Mouse (Mus musculus) liver, embryonic 13.5 days (tissue): Measurements from ENCODE around the gene Gtse1. TPM values are rescaled to one million over a fixed set of nuclear protein-coding genes. Genes with fewer than 3 reads are reported as not detected.

ENCODE experiments used
- ATAC-seq: fragments of 200-750 bp; cut with Nextera tagmentation; 2 replicates; pipeline ENCODE4 v1.8.0; 2017; ENCODE audit warnings: low read depth, mild to moderate bottlenecking, moderate number of reproducible peaks, moderate library complexity
- DNase-seq: peaks from one replicate; pipeline ENCODE4 v3.0.0; 2022
- H3K27ac ChIP-seq: fragments of 300-500 bp; sonication (generic); 2 replicates; pipeline ENCODE4 v1.5.1; 2015; ENCODE audit warnings: moderate library complexity, mild to moderate bottlenecking, inconsistent platforms
- H3K27me3 ChIP-seq: fragments of 300-500 bp; sonication (generic); 2 replicates; pipeline ENCODE4 v1.6.1; 2015; ENCODE audit warnings: mild to moderate bottlenecking, inconsistent platforms
- H3K36me3 ChIP-seq: fragments of 300-500 bp; sonication (generic); 2 replicates; pipeline ENCODE4 v1.6.1; 2015; ENCODE audit warnings: mild to moderate bottlenecking, inconsistent platforms
- H3K4me1 ChIP-seq: fragments of 300-500 bp; sonication (generic); replicated peaks from 2 replicates; pipeline ENCODE4 v1.6.1; 2015; ENCODE audit warnings: inconsistent platforms
- H3K4me2 ChIP-seq: fragments of 300-500 bp; sonication (generic); 2 replicates; pipeline ENCODE4 v1.6.1; 2015; ENCODE audit warnings: inconsistent platforms, mild to moderate bottlenecking, moderate library complexity
- H3K4me3 ChIP-seq: fragments of 300-500 bp; sonication (generic); replicated peaks from 2 replicates; pipeline ENCODE4 v1.5.1; 2015; ENCODE audit warnings: mild to moderate bottlenecking, inconsistent platforms
- H3K9ac ChIP-seq: fragments of 300-500 bp; sonication (generic); 2 replicates; pipeline ENCODE4 v1.6.1; 2015; ENCODE audit warnings: mild to moderate bottlenecking, inconsistent platforms
- H3K9me3 ChIP-seq: fragments of 300-500 bp; sonication (generic); replicated peaks from 2 replicates; pipeline ENCODE4 v1.6.1; 2016; ENCODE audit warnings: inconsistent platforms
- WGBS: fragments of 180-500 bp; shearing (Covaris S2); methylation state at CpG from one replicate; pipeline ENCODE4 v1.1.7; 2015; ENCODE audit not compliant: insufficient replicate concordance; 5-methylcytosine and 5-hydroxymethylcytosine counted together
- polyA plus RNA-seq: library from polyadenylated mRNA; unstranded; fragments of >200 nt; fragmentation: Nextera tagmentation; extraction: Ambion mirVana; gene quantifications from 2 replicates; pipeline ENCODE4 v1.2.1, GENCODE M21; 2015

Gtse1 gene
- polyA plus RNA-seq = 24.9 and 27.7 TPM in 2 replicates

DNA sequence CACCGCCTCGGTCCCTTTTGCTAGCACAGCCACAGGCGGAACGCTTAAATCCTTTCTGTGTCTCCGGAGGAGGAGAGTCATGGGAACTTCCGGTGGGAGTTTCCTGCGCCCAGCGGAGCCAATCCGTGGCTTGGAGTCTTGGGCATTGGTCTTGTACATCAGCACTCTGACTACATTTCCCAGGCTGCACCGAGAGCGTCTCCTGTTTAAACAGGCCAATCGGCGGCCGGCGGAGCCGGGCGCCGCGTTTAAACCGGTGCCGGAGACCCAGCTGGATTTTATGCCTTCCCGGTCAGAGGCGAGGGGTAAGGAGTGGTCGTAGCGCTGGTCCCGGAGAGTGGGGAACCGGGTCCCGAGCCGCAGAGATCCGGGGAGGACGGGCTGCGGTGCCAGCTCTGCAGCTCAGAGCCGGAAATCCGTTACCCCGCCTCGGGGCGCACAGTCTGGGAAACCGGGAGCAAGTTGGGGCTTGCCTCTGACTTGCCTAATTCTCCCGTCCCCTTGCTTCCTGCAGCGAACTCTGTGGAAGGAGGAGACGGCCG lies at the start of gene Gtse1:
Gene Gtse1 (plus strand): TSS at position 256 of the 542 bp plus-strand sequence.
- H3K4me3 ChIP-seq = peak within 1 kb of the TSS; percentile 94

DNA sequence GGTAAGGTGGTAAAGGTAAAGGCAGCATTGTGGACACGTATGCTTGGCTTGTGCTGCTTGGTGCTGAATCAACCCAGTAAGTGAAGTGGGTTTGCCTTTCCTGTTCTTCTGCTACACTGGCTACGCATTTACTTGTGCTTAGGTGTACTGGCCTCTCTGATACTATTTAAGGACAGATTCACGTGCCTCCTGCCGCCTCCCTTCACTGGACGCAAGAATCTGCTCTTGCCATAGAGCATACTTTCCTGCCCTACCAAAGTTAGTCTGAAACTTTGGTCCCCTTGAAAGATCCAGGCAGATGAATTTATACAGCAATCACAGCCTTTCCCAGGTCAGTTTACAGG lies 49.1 kb upstream of the Gtse1 start:
- Histone ChIP-seq H3K36me3 (no peaks in the 10 kb centered on the region), H3K27me3 (no peaks in the 10 kb centered on the region), H3K9ac (peak overlapping the region; percentile 85), H3K4me2 (peak overlapping the region; percentile 74), H3K4me1 (peaks cover 45% of the 10 kb centered on the region), H3K4me3 (peak overlapping the region; percentile 79), H3K27ac (peak overlapping the region; percentile 86), H3K9me3 (no peaks in the 10 kb centered on the region; the same call in 1 of the 2 replicates)
- no peak for DNase-seq
- no peak for ATAC-seq
- WGBS = 67% methylated on average over 5 of the region's 5 CpGs

More for the DNA sequence above, at the start of gene Gtse1:
- Histone ChIP-seq H3K27ac (peak within 1 kb of the TSS; percentile 80), H3K9me3 (no peaks in the 10 kb centered on the region), H3K27me3 (no peaks in the 10 kb centered on the region), H3K4me1 (peaks cover 27% of the 10 kb centered on the region), H3K36me3 (peaks cover 36% of the 10 kb centered on the region), H3K4me2 (peak within 1 kb of the TSS; percentile 77), H3K9ac (peak within 1 kb of the TSS; percentile 88)
- ATAC-seq = peak; percentile 98
- under 1% methylated on average over 42 of the region's 42 CpGs for WGBS
- DNase-seq = peak; percentile 89

DNA sequence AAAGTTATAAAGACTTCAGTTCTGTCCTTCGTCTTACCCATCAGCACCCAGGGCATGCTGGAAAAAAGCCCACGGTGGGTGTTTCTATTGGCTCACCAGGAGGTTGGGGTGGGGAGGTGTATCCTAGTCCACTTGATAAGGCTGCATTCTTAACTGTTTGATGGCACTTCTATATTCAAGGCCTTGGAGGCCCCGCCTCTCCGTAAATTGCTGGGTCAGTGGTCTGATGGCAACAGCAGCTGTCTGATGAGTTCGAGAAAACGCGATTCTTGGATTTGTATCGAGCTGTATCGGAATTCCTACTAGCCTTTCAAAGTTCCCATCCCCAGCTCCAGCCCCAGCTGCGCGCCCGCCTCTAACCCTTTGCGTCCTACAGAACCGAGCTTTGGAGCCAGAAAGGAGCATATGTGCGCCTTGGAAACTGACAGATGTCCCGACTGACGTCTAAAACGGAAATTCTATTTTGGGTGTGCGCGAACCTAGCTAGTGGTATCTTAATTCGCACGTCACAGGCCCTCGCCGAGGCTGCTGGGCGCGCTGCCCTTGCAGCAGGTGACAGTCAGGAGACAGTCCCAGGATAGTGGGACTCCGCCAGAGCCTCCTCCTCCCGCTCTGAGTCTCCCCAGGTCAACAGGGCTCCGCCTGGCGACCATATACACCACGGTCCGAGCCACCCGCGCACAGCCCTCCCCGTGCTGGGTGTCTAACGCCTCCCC lies 48.6 kb upstream of the Gtse1 start:
- Histone ChIP-seq H3K36me3 (no peaks in the 10 kb centered on the region), H3K9ac (peak overlapping the region; percentile 85), H3K4me1 (peaks cover 45% of the 10 kb centered on the region), H3K27me3 (no peaks in the 10 kb centered on the region), H3K27ac (peak overlapping the region; percentile 86), H3K9me3 (no peaks in the 10 kb centered on the region; the same call in 1 of the 2 replicates), H3K4me3 (peak overlapping the region; percentile 79), H3K4me2 (peak overlapping the region; percentile 74)
- DNase-seq (peak; percentile 41), ATAC-seq (peak; percentile 87)
- 2% methylated on average over 36 of the region's 36 CpGs for WGBS

DNA sequence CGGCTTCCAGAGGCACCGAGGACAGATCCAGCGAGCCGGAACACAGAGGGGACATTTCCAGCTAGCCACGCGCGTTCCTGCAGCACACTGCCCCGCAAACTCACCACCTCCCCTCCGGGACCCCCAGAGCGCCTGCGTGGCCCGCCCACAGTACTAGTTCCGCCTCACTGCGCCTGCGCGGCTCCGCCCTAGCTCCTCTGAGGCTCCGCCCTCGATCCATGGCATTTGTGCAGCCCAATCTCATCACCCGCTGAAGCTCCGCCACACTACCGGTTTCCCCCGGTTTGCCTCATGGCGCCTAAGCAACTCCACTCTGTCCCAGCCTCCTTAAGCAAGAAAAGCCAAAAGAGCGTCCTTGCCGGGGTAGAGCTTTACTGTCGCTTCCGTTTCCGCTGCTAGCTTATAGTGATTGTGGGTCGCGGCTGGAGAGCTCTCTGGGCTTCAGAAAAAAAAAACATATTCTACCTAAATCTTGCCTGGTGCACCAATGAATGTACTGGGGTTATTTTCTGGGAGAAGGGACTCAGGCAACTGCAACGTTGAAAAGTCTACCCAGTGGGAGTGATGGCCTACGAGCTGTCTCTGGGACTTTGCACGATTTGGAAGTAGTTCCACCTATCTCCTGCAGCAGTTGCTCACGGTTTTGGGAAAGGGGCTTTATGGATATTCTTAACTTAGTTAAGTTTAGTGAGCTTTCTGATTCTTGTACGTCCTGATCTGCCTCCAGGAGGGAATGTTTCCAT lies 47.8 kb upstream of the Gtse1 start, which contains the start of gene Cdpf1:
Gene Cdpf1 (minus strand): TSS at position 163 of the 743 bp plus-strand sequence.
- Histone ChIP-seq H3K9ac (peak within 1 kb of the TSS; percentile 85), H3K4me1 (peaks cover 45% of the 10 kb centered on the region), H3K9me3 (peaks cover 3% of the 10 kb centered on the region; the same call in 1 of the 2 replicates), H3K36me3 (no peaks in the 10 kb centered on the region), H3K27ac (peak within 1 kb of the TSS; percentile 86), H3K4me3 (peak within 1 kb of the TSS; percentile 79), H3K4me2 (peak within 1 kb of the TSS; percentile 74), H3K27me3 (no peaks in the 10 kb centered on the region)
- 3% methylated on average over 34 of the region's 36 CpGs for WGBS
- ATAC-seq (peak; percentile 90), DNase-seq (peak; percentile 98)

DNA sequence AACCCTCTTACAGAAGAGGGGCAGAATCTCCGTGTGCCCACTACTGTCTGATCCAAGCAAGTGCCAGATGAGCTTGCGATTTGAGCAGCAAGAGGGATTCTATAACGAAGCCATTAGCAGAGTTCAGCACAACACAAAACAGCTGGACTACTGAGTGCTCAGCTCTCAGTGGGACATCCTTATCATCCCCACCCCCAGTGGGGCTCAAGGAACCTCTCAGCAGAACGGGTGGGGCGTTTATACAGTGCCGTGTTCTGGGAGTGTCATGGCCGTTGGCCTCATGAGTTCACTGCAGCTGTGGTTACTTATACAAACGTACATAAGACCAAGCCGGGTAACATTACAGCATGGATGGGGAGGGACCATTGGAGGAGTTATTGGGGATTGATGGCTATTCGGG lies 46.1 kb upstream of the Gtse1 start:
- H3K4me2 ChIP-seq = peak overlapping the region; percentile 20; the same call in 1 of the 2 replicates
- ATAC-seq = peak; percentile 33; the same call in 1 of the 2 replicates

DNA sequence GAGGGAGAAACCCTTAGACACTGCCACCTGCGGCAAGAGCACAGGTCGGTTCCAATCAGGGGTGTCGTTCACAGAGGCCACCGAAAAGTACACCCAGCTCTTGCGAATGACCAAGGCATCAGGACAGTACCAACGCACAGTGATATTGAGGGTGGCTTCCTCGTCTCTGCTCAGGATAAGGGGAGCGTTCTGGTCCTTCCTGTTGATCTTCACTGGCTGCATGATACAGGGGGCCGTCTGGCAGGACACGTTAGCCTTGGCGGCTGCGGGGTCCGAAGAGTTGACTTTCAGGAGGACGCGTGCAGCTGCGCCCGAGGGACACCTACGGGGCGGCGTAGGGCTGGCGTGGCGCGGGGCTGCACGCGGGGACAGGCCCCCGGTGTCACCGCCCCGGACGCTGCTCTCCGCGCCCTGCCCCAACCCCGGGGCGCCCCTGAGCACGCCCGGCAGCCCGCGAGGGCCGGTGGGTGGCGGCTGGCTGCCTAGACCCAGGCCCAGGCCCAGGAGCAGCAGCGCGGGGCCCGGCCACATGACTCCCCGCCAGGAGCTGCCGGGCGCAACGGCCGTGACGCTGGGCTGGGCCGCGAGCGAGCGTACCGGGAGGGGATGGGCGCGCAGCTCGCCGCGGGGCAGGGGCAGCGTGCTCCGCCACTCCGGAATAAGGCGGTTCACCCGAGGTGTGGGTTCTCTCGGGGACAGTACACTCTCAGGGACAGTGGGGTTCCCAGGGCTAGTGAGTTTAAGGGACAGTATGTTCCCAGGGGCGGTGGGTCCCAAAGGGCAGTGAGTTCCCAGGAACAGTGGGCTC lies 38.1 kb upstream of the Gtse1 start, which contains the start of gene Pkdrej:
Gene Pkdrej (minus strand): TSS at position 532 of the 808 bp plus-strand sequence.
- WGBS = 1% methylated on average over 65 of the region's 65 CpGs
- Histone ChIP-seq H3K27me3 (peaks cover 38% of the 10 kb centered on the region), H3K4me3 (peak within 1 kb of the TSS; percentile 57), H3K9ac (peak within 1 kb of the TSS; percentile 67), H3K4me2 (peak within 1 kb of the TSS; percentile 75), H3K4me1 (peaks cover 19% of the 10 kb centered on the region), H3K9me3 (peaks cover 27% of the 10 kb centered on the region), H3K27ac (no peak within 1 kb of the TSS), H3K36me3 (no peaks in the 10 kb centered on the region)
- DNase-seq (no peak), ATAC-seq (peak; percentile 75)

More for the DNA sequence above, 46.1 kb upstream of the Gtse1 start:
- no peak overlapping the region for H3K9ac ChIP-seq
- H3K27ac ChIP-seq = 0 out of 2 replicates have a peak overlapping the region, but pooled peaks have one; percentile 9
- WGBS = 42% methylated on average over 10 of the region's 10 CpGs
- H3K4me3 ChIP-seq = no peak overlapping the region
- no peaks in the 10 kb centered on the region for H3K27me3 ChIP-seq
- peaks cover 15% of the 10 kb centered on the region for H3K9me3 ChIP-seq
- peaks cover 43% of the 10 kb centered on the region for H3K4me1 ChIP-seq
- no peaks in the 10 kb centered on the region for H3K36me3 ChIP-seq
- DNase-seq = no peak

DNA sequence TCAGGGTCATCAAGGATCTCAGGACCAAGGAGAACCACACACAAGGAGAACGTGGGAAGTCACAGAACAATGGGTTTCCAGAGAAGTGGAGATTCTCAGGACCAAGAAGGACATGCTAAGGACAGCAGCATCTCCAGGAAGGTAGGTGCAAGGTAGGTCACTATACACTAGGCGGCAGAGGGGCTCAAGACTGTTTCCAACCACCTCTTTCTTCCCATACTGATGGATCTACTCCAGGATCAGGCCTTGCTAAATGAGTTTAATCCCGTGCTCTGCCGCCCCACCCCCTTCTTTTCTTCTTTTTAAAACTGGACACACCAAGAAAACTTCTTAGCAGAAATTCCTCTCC lies 37.6 kb upstream of the Gtse1 start:
- peaks cover 38% of the 10 kb centered on the region for H3K27me3 ChIP-seq
- no peaks in the 10 kb centered on the region for H3K36me3 ChIP-seq
- peak overlapping the region; percentile 75 for H3K4me2 ChIP-seq
- H3K27ac ChIP-seq = no peak overlapping the region
- WGBS = 24% methylated on average over 4 of the region's 4 CpGs
- H3K9me3 ChIP-seq = peaks cover 21% of the 10 kb centered on the region
- DNase-seq (no peak), ATAC-seq (no peak)
- H3K9ac ChIP-seq = peak overlapping the region; percentile 67
- H3K4me3 ChIP-seq = peak overlapping the region; percentile 57
- H3K4me1 ChIP-seq = peaks cover 24% of the 10 kb centered on the region

DNA sequence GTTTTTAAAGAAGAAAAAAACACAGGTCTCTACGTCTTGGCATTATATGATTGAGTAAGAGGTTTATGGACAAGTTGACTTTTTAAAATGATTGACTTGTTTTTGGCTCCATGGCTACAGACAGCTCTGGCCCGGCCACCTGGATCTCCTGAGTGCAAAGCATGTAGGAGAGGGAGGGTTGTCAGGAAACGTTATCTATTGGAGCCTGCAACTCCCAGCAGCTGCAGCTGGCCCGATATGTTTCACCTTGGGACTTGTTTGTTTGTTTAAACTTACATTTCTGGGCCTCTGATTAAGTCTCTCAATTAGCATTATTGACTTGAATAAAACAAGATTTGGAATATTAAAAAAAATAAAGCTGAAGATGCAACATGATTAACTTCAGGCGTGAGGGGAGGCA lies 32.9 kb upstream of the Gtse1 start:
- peaks cover 37% of the 10 kb centered on the region for H3K4me1 ChIP-seq
- H3K27ac ChIP-seq = peak overlapping the region; percentile 60
- peaks cover 15% of the 10 kb centered on the region for H3K27me3 ChIP-seq
- DNase-seq (peak; percentile 52), ATAC-seq (peak; percentile 89)
- peak overlapping the region; percentile 29 for H3K4me2 ChIP-seq
- H3K9ac ChIP-seq = no peak overlapping the region
- no peaks in the 10 kb centered on the region for H3K9me3 ChIP-seq
- H3K36me3 ChIP-seq = no peaks in the 10 kb centered on the region
- 33% methylated on average over 5 of the region's 5 CpGs for WGBS
- no peak overlapping the region for H3K4me3 ChIP-seq

DNA sequence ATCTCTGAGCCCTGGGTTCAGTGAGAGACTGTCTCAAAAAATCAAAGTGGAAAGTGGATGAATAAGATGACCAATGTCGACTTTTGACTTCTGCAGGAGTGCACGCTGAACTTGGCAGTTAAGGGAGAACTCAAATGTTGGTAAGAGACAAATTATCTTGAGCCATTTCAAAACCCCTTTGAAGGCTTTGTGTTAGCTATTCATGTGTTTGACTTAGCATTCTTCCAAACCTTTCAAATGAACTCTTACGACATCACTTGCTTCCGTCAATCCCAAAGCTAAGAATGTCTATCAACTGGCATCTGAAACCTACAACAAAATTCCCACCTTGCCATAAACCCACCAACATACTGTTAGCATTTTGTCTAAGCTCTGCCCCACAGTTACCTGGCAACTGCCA lies 31.5 kb upstream of the Gtse1 start:
- DNase-seq (no peak), ATAC-seq (no peak)
- Histone ChIP-seq H3K4me2 (no peak overlapping the region), H3K36me3 (no peaks in the 10 kb centered on the region), H3K4me1 (peaks cover 44% of the 10 kb centered on the region), H3K9me3 (no peaks in the 10 kb centered on the region), H3K27ac (no peak overlapping the region; the same call in 1 of the 2 replicates), H3K9ac (no peak overlapping the region), H3K4me3 (no peak overlapping the region), H3K27me3 (peaks cover 4% of the 10 kb centered on the region; the same call in 1 of the 2 replicates)
- 73% methylated on average over 4 of the region's 4 CpGs for WGBS

DNA sequence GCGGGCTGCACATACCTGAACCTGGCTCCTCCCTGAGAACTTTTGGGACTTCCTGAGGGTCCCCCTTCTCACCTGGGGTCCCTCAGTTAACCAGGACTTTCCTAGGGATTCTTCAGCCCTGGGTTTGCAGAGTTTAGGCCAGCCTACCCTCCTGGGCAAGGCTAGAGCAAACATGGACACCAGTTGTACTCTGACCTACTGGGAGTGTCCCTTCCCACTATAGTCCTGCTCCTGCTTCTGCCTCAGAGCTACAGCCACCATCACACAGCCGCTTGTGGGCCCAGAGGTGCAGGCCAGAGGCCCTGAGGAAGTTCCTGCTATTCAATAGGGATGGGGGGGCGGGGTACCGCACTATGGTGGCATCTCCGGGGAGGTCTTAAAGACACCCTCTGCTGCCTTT lies 30.1 kb upstream of the Gtse1 start:
- Histone ChIP-seq H3K9me3 (no peaks in the 10 kb centered on the region), H3K4me1 (peaks cover 49% of the 10 kb centered on the region), H3K4me2 (no peak overlapping the region), H3K4me3 (no peak overlapping the region), H3K9ac (no peak overlapping the region), H3K27me3 (no peaks in the 10 kb centered on the region), H3K36me3 (no peaks in the 10 kb centered on the region), H3K27ac (peak overlapping the region; percentile 39; the same call in 1 of the 2 replicates)
- 55% methylated on average over 5 of the region's 5 CpGs for WGBS
- no peak for DNase-seq
- ATAC-seq = no peak
